Mouse (Mus musculus) mature B cell (primary cell): Measurements from ENCODE around the gene Aplp2.
"Not testable (repeated sequence)": the region's sequence is repeated elsewhere in the genome, so short reads cannot be mapped to it uniquely, and the experiment has no call there.

Experiments used
- in situ Hi-C: fragments of 300-500 bp; cut with MboI; formaldehyde crosslinking; loops from 2 replicates; pipeline ENCODE4 v1.14.3; 2019

Aplp2 gene

DNA sequence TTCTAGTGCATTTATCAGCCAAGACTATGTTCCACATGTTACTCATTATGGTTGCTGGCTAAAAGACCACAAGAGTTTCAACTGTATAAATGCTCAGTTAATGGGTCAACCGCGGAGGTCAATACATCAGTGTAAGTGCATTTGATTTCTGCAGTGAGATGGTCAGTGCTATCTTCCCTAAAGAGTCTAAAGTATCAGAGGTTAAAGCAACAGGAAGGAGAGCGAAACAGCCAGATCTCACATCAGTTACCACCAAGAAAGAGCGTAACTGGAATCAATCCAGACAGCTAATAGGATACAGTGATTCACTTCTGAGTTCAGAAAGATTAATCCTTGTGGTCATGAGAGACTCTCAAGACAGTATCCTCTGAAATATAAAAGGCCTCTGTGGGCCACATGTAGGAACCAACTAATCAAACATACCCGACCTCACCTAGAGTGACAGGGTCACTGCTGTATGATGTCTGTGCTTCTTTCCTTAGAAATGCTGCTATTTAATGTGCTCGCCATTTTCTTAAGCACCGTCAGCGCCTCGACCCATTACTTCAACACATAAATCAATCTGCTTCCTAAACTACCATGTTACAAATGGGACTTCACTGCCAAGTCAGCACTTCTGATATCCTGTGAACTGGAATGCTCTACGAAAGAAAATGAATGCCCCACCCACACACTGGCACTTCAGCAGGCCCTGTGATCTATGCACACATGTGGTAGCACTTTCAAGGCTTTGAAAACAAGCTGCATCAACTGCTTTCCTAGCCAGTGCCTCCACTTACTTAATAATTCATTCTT is 30.1 kb downstream of the Aplp2 start:
- in situ Hi-C loops, result no loop called here

DNA sequence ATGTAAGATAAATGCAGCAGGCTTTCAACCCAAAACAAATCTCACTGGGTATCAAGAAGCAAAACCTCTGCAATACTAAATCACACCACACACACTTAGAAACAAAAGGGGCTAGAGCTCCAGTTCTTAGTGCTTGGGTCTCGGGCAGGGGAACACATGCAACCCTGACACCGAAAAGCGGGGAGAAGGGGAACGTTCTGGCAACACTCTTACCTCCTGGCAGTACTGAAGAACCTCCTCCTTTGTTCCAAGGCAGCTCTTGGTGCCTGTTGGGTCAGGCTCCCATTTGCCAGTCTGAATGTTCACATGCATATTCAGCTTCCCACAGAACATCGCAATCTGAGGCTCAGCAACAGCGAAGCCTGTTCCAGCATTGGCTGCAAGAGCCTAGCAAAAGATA is 33.9 kb downstream of the Aplp2 start:
- in situ Hi-C loops, result no loop called here

DNA sequence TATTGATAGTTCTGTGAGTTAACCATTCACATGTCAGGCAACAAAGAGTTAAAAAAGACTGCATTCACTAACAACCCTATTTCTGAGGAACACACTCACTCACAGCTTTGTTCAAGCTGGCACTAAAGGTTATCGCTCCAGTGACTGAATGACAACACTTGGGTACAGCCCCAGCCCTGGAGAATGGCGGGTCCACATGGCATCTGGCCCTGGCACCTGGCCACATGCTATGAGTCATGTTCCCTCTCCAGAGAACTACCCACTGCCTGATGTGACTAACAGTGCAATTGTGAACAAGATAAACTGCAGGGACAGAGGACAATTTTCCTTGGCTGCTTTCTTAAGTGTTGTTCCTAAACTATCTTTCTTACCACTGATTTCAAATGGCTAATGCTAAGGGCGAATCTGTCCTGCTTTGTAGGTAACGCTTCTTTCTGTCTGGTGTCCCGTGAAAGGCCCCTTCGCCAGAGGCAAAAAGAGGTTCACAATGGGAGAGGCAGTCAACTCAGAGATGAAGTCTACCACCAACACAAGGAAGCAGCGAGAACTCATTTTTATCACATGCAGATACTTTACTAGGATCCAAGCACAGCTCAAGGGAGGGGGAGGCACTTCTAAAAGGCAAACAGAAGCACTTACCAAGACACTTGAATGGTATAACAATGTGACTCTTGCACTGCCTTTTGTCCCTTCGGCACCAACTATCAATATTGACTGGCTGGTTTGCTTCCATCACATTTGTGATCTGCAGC is 35.1 kb downstream of the Aplp2 start:
- in situ Hi-C loops, result no loop called here

DNA sequence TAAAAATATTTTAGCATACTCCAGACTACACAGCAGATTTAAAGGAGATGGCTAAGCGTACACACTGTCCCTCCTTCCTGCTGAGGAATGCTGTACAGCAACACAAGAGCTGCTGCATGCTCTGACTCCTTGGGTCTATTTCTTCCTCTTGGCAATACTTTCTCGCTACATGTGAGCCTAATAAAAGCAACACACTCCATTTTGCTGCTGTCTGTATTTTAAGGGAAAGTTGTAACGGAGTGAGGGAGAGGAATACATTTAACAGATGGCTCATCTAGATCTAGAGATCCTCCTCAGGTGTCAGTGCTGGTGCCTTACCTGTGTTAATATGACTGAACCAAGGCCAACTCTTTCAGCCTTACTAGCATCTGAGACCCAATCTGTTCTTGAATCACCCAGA is 35.6 kb downstream of the Aplp2 start:
- in situ Hi-C loops, result no loop called here

DNA sequence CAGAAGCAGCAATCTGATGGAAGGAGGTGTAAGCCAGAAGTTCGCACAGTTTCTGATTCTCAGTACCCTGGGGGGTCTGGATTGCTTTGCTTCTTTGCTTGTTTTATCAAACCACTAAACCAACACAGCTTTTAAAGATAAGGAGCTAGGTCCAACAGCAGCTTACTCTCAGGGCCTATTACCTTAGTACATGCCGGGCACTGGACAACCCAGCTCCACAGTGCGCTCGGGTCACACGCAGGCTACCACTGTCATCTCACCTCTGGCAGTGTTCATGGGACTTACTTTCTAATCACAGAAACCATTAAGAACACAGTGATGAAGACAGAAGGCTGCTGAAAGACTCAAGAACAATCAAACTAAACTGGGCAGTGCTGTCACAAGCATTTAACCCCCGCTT is 36.3 kb downstream of the Aplp2 start:
- in situ Hi-C loops, result no loop called here

DNA sequence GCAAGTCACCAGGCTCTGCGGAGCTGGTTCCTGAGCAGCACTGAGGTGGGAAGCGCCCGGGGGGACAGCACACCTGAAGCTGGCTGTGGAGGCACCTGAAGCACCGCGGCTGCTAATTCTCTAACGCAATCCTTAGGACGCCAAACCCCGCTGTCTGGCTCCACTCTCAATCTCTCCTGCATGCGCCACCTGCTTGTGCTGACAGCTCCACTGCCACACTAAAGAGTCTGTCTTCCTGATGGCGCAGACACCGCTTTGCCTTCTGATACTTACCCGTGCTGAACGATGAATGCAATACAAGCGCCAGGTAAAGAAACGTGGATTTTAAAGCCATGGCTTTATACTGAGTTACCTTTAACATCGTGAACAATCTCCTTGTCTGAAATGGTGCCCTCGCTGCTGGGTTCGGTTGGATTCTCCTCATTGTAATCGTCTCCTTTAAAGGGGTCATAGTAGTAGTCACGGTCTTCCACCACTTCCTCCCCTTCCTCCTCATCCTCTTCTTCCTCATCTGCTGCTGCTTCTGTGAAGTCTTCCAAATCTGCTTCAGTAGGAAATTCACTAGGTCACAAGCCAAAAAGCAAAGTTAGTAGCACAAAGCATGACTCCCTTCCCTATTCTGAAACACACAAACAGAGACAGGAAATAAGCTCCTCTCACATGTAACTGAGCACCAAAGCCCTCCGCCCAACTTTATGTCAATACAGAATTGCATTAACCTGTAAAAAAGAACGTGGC is 43.1 kb downstream of the Aplp2 start:
- in situ Hi-C loops, result no loop called here

DNA sequence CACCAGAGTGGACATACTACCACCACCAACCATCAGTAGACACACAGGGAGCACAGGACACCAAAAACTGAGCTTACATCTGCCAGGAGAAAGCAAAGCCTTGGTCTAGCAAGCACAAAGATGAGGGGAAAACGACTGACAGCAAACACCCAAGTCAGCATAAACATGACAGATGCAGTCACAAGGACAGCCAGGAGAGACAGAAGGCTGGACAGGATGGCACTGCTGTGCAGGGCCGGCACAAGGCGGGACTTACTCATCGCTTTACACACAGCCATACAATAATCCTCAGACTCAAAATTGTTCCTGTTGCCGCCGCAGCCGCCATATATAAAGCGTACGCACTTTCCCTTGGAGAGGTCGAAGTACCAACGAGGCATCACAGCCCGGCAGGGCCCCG is 44.3 kb downstream of the Aplp2 start:
- in situ Hi-C loops, result no loop called here

DNA sequence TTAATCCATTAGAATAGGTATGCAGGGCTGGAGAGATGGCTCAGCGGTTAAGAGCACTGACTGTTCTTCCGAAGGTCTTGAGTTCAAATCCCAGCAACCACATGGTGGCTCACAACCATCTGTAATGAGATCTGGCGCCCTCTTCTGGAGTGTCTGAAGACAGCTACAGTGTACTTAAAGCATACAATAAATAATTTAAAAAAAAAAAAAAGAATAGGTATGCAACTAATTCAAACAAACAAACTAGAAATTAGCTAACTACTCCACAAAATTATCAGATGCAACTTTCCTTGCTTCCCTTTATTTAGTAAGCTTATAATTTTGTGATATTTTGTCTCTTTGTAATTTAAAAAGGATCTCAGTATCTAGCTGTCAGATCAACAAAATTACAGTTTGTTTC is 46.1 kb downstream of the Aplp2 start:
- in situ Hi-C loops, result not testable (repeated sequence)

DNA sequence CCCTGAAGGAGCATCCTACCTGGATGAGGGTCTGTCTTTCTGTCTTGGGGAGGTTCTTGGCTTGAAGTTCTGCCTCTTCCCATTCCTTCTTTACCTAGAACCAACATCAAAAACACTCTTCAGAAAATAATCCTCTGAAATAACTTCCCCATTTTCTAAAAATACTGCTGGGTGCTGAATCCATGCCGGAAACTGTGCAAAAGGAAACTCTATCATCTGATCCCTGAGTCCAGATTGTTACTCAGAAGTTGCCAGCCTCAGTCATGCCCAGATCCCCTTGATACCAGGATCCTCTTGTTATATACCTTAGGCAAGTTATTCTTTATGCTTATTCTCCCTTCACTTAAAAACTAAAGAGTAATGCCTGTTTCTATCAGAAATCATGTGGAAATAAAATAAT is 48.3 kb downstream of the Aplp2 start:
- in situ Hi-C loops, result no loop called here

DNA sequence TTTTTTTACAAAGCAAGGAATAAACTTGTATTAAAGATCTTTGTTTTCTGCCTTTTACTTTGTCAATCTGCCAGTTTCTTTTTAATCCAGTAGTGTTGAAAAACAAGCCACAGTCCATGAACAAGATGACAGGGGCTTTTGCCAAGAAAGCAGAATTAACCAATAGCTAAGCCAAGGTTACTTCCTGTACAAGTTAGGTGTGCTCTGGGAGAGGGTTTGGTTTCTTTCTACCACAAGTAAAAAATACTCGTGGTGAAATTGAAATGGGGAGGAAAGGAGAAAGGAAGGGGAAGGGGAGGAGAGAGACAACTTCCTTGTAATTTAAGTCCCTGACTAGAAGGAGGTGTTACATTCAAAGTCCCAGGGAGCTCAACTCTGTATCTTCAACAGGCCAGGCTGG is 48.7 kb downstream of the Aplp2 start:
- in situ Hi-C loops, result no loop called here

DNA sequence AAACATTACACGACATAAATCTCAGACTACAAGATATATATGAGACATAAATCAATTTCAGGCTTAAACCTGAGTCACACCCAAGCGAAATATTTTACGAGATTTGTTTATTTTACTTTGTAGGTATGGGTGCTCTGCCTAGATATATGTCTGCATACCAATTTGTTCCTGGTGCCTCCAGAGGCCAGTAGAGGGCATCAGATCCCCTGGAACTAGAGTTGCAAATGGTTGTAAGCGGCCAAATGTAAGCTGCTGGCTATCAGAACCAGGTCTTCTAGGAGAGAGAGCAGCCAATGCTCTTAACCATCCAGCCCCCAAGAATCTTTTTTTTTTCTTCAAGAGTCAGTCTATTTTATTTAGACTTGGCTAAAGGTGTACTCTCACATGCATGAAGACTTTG is 51.7 kb downstream of the Aplp2 start:
- in situ Hi-C loops, result no loop called here

DNA sequence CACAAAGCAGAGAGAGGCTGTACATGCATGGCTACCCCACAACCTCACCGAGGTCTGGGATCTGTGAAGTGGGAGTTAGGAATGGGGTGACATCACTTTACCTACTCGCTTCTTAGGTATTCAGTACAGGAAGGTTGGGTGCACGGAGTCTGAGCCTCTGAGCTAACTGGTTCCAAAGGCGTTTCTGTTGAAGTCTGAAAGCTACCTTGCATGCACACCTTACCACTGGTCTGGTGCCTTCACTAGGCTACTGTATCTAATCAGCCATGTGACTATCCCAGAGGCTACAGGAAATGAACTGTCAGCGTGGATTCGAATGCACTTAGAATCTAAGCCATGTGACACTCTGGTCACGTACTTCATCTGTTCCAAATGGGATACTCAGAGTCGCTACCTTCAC is 55.0 kb downstream of the Aplp2 start:
- in situ Hi-C loops, result no loop called here

DNA sequence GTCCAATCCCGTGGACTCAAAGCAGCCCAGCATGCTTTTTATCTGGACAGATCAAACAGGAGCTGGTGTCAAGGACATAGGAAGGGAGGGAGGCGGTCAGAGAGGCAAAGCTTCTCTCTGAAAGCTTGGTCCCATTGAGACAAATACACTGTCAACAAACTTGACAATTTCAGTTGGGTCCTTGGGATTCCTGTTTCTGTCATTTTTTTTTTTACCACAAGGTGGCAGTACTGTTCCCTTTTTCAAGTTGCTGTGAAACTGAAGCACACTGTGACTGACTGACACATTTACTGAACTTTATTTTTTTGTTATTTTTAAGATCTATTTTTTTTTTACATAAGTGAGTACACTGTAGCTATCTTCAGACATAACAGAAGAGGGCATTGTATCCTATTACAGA is 60.6 kb downstream of the Aplp2 start:
- in situ Hi-C loops, result no loop called here

DNA sequence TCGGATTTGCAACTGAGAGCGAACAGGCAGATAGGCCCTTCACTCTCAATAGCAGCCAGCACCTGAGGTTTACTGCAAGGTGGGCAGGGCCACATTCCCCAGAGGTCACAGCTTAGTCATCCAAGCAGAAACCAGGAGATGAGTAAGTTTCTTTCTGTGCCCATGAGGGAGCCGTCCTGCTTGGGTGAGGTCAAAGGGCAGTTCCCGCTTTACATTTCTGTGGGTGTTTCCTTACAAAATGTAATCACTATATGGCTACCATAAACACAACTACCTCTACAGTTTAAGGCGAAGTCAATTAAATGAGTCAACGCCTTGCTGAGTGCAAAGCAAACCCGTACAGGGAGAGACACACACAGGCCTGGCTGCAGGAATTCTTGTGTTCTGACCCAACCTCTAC is 63.5 kb downstream of the Aplp2 start:
- in situ Hi-C loops, result no loop called here

DNA sequence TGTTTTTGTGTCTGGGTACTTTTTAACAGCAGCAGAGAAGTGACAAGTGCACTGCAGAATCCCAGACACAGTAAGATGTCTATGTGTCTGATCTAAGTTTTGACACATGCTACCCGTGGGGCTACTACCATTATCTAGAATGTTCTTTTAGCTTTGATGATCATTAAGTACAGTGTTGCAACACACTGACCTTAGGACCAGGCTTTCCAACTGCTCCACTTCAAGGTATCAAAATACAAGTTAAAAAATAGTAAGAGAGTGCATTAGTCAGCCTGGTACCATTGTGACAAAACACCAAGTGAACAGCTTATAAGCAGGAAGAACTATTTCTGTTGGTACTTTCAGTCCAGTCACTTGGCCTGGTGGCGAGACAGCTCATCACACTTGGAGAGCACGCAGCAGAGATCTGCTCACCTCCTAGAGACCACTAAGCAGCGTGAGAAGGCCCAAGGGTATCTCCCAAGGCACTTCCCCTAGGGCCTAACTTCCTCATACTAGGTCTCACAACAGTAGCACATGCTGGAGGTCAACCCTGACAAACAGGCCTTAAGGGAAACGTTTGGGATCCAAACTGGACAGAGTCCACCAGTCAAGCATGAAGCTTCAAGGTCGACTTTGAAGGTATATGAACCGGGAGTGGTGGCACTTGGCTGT is 66.2 kb downstream of the Aplp2 start:
- in situ Hi-C loops, result no loop called here

DNA sequence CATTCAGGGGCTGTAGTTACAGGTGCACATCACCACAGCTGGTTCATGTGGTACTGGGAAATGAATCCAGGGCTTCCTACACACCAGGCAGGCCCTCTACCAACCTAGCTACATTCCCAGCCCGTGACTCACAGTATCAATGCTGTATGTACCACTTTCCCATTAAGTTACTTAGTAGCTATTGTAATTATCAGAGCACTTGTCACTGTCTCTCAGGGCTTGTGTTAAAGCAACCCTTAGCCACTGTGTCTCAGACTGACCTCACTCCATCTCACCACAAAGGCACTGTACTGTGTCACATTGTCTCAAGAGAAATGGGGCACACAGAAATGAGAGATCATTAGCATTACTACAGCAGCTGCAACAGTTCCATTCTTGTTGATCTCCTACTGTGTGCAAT is 68.7 kb downstream of the Aplp2 start:
- in situ Hi-C loops, result no loop called here

DNA sequence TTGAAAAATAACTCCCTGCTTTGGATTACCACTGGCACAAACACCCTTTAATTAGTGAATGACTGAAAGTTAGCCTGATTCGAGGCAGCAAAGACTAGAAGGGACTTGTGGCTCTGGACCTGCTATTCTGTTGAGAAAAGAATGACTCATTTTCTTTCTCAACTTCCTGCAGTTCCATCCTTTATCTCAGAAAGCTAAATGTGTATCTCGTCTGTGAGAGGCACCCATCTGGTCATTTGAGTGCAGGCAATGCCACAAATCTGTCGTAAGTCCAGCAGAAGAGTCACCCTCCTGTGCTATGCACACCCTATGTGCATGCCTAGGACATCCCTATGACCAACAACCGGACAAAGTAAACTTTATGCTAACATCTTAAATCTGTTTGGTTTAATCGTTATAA is 78.5 kb downstream of the Aplp2 start:
- in situ Hi-C loops, result no loop called here

DNA sequence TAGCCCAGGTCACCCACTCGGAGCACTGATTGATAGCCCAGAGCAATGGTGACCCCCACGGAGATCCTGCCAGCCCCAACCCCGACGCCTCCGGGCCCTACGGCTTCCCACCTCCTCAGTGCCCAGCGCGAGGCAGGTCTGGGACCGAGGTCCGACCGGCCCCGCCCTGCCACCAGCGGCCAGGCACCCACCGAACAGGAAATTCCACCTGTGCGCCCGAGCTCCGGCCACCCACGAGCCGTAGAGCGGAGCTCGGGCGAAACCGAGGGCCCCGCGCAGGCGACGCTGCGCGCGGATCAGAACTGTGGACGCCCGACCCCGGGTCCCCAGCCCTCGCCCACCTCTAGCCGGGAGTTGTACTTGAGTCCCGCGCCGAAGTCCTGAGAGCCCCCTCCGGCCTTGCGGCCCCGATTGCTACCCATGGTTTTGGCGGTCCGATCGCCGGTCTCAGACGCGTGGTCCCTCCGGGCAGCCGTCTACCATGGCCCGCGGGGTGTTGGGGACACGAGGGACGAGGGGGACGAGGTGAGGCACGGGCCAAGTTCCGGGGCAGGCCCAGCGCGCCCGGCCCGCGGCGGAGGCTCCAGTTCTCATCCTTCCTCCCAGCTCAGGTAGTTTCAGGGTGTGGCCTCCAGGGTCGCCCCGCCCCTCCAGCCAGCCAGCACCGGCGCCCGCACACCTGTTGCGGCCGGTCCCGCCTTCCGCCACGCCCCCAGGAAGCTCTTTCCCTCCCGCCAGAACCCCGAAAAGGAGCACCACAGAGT is 80.2 kb downstream of the Aplp2 start, which contains the start of gene St14:
Gene St14, minus strand, starts transcription at position 649 of the 764 bp plus-strand sequence.
- in situ Hi-C loops, result no loop called here

DNA sequence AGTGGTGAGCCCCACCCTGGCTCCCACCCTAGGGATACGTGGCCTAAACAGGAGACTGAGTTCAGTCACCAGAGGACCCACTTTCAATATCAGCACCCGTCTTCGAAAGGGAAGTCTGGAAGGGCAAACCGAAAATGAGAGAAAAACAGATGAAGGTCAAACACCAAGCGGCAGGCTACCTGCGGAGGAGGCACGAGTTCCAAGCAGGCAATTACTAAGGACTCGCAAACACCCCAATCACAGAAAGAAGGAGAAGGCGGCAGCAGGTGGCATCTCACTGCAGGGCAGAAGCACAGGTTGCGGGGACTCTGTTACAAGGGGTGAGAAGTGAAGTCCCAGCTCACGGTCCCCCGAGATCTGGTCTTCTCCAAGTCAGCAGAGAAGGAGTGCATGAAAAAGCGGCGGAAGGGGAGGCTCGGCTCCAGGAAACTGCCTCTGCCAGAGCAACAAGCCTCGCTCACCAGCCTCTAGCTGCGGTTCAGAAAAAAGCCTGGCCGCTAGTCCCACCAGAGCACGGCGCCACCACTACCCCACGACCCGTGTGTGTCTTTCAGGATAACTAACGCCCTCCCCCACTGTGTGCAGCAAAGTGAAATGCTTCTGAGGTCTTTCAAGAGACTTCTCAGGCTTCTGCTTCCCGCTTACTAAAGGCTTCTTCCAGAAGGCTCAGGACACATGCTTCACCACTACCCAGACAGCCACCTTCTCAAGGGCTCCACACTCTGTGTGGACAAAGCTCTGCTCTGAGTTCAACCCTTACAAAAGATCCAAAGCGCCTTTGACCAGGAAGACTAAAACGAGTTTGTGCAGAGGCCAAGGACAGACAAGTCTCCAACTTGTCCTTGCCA is 81.0 kb downstream of the Aplp2 start:
- in situ Hi-C loops, result no loop called here

DNA sequence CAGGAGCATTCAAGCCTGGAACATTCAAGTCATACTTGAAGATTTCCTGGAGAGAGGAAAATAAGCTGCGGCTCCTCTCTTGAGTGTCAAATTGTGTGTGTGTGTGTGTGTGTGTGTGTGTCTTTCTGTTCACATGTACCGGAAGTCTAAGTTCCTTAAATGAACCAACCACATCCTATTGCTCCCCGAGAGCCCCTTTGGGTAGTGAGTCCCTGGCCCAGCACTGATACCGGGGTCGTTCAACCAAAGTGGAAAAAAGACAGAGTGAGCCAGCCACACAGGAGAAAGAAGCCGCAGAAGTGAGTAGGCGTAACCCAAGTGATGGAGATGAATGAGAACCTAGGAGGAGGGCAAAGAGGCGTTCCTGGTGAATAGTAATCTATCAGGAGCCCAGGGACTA is 81.7 kb downstream of the Aplp2 start:
- in situ Hi-C loops, result no loop called here
